Mouse (Mus musculus): ENCODE data around the gene Hoxb13. TPM values are rescaled to one million over a fixed set of nuclear protein-coding genes. Genes with fewer than 3 reads are reported as not detected.

Hoxb13 gene
- polyA plus RNA-seq, 1 experiment from 2014 or later: not detected

GRCm38 (mm10) chr11:96205426-96206131 lies 11.5 kb downstream of the Hoxb13 start:
- H3K36me3 ChIP-seq (ENCODE audit: control insufficient read depth, insufficient read depth, low read length): no peaks in the 10 kb centered on the region
- no peak overlapping the region for H3K27ac ChIP-seq (ENCODE audit: low read depth, low read length)
- H3K27me3 ChIP-seq (replicated peaks; ENCODE audit: control insufficient read depth, insufficient read depth, low read length): peaks cover 93% of the 10 kb centered on the region
- no peaks in the 10 kb centered on the region for H3K9me3 ChIP-seq (replicated peaks; ENCODE audit: control insufficient read depth, low read length)
- DNase-seq (ENCODE audit: low spot score): no peak
- H3K4me2 ChIP-seq (ENCODE audit: low read length): no peak overlapping the region
- no peak overlapping the region for H3K4me3 ChIP-seq (ENCODE audit: low read depth, low read length)
- no peak overlapping the region for H3K9ac ChIP-seq (ENCODE audit: low read length)
- 4% methylated on average over 15 of the region's 15 CpGs for whole genome bisulfite sequencing
- no peak for ATAC-seq
- H3K4me1 ChIP-seq (ENCODE audit: control insufficient read depth, insufficient read depth, low read length): no peaks in the 10 kb centered on the region

- Histone ChIP-seq H3K4me1 (ENCODE audit: control insufficient read depth, insufficient read depth, low read length) (no peaks in the 10 kb centered on the region), H3K4me2 (ENCODE audit: low read length) (no peak overlapping the region), H3K36me3 (ENCODE audit: control insufficient read depth, insufficient read depth, low read length) (no peaks in the 10 kb centered on the region), H3K27ac (ENCODE audit: low read depth, low read length) (no peak overlapping the region), H3K9ac (ENCODE audit: low read length) (no peak overlapping the region), H3K27me3 (replicated peaks; ENCODE audit: control insufficient read depth, insufficient read depth, low read length) (no peaks in the 10 kb centered on the region), H3K4me3 (ENCODE audit: low read depth, low read length) (no peak overlapping the region), H3K9me3 (replicated peaks; ENCODE audit: control insufficient read depth, low read length) (no peaks in the 10 kb centered on the region)
- 33% methylated on average over 2 of the region's 2 CpGs for whole genome bisulfite sequencing
- ATAC-seq (no peak), DNase-seq (ENCODE audit: low spot score) (no peak)
Observed at GRCm38 (mm10) chr11:96223813-96224212, 29.7 kb downstream of the Hoxb13 start.

GRCm38 (mm10) chr11:96227676-96228075 lies 33.6 kb downstream of the Hoxb13 start:
- no peaks in the 10 kb centered on the region for H3K4me1 ChIP-seq (ENCODE audit: control insufficient read depth, insufficient read depth, low read length)
- H3K27ac ChIP-seq (ENCODE audit: low read depth, low read length): no peak overlapping the region
- no peak for DNase-seq (ENCODE audit: low spot score)
- no peaks in the 10 kb centered on the region for H3K27me3 ChIP-seq (replicated peaks; ENCODE audit: control insufficient read depth, insufficient read depth, low read length)
- H3K9ac ChIP-seq (ENCODE audit: low read length): no peak overlapping the region
- no peak for ATAC-seq
- H3K9me3 ChIP-seq (replicated peaks; ENCODE audit: control insufficient read depth, low read length): no peaks in the 10 kb centered on the region
- 76% methylated on average over 9 of the region's 9 CpGs for WGBS
- no peak overlapping the region for H3K4me3 ChIP-seq (ENCODE audit: low read depth, low read length)
- H3K36me3 ChIP-seq (ENCODE audit: control insufficient read depth, insufficient read depth, low read length): no peaks in the 10 kb centered on the region
- no peak overlapping the region for H3K4me2 ChIP-seq (ENCODE audit: low read length)

GRCm38 (mm10) chr11:96234906-96235305 lies 40.8 kb downstream of the Hoxb13 start:
- no peaks in the 10 kb centered on the region for H3K9me3 ChIP-seq (replicated peaks; ENCODE audit: control insufficient read depth, low read length)

GRCm38 (mm10) chr11:96240211-96240610 lies 46.1 kb downstream of the Hoxb13 start:
- peaks cover 19% of the 10 kb centered on the region; the same call in 1 of the 2 replicates for H3K27me3 ChIP-seq (replicated peaks; ENCODE audit: control insufficient read depth, insufficient read depth, low read length)

More at GRCm38 (mm10) chr11:96234906-96235305, 40.8 kb downstream of the Hoxb13 start:
- Histone ChIP-seq H3K36me3 (ENCODE audit: control insufficient read depth, insufficient read depth, low read length) (no peaks in the 10 kb centered on the region), H3K27ac (ENCODE audit: low read depth, low read length) (no peak overlapping the region), H3K4me3 (ENCODE audit: low read depth, low read length) (no peak overlapping the region), H3K4me2 (ENCODE audit: low read length) (no peak overlapping the region), H3K4me1 (ENCODE audit: control insufficient read depth, insufficient read depth, low read length) (no peaks in the 10 kb centered on the region), H3K9ac (ENCODE audit: low read length) (no peak overlapping the region), H3K27me3 (replicated peaks; ENCODE audit: control insufficient read depth, insufficient read depth, low read length) (peaks cover 30% of the 10 kb centered on the region; the same call in 1 of the 2 replicates)
- peak; percentile 50 for DNase-seq (ENCODE audit: low spot score)
- no peak for ATAC-seq
- WGBS: under 1% methylated on average over 12 of the region's 12 CpGs

More at GRCm38 (mm10) chr11:96240211-96240610, 46.1 kb downstream of the Hoxb13 start:
- ATAC-seq: no peak
- no peaks in the 10 kb centered on the region for H3K4me1 ChIP-seq (ENCODE audit: control insufficient read depth, insufficient read depth, low read length)
- WGBS: 3% methylated on average over 7 of the region's 7 CpGs
- H3K9ac ChIP-seq (ENCODE audit: low read length): no peak overlapping the region
- H3K27ac ChIP-seq (ENCODE audit: low read depth, low read length): no peak overlapping the region
- H3K9me3 ChIP-seq (replicated peaks; ENCODE audit: control insufficient read depth, low read length): no peaks in the 10 kb centered on the region
- DNase-seq (ENCODE audit: low spot score): peak; percentile 66
- no peak overlapping the region for H3K4me3 ChIP-seq (ENCODE audit: low read depth, low read length)
- H3K4me2 ChIP-seq (ENCODE audit: low read length): no peak overlapping the region
- H3K36me3 ChIP-seq (ENCODE audit: control insufficient read depth, insufficient read depth, low read length): no peaks in the 10 kb centered on the region

Other genes with a start within 250 kb of the Hoxb13 start
- 14.6 and 15.3 TPM in 2 replicates for gene Igf2bp1, start 188.4 kb upstream of the Hoxb13 start, polyA plus RNA-seq (2014; fragmentation: Nextera tagmentation; extraction: Ambion mirVana)
- not detected in 2 replicates for gene Gip, start 169.8 kb upstream of the Hoxb13 start, polyA plus RNA-seq (2014; fragmentation: Nextera tagmentation; extraction: Ambion mirVana)
- 58.4 and 68.8 TPM in 2 replicates for gene Snf8, start 159.4 kb upstream of the Hoxb13 start, polyA plus RNA-seq (2014; fragmentation: Nextera tagmentation; extraction: Ambion mirVana)
- 24.9 and 26.9 TPM in 2 replicates for gene Ube2z, start 128.9 kb upstream of the Hoxb13 start, polyA plus RNA-seq (2014; fragmentation: Nextera tagmentation; extraction: Ambion mirVana)
- 606 and 726 TPM in 2 replicates for gene Atp5g1, start 118.6 kb upstream of the Hoxb13 start, polyA plus RNA-seq (2014; fragmentation: Nextera tagmentation; extraction: Ambion mirVana)
- gene Calcoco2, start 82.4 kb upstream of the Hoxb13 start, polyA plus RNA-seq (2014; fragmentation: Nextera tagmentation; extraction: Ambion mirVana): 0.14 TPM in 1 of 2 replicates, not detected in the other
- 0.06 and 0.15 TPM in 2 replicates for gene Ttll6, start 60.5 kb upstream of the Hoxb13 start, polyA plus RNA-seq (2014; fragmentation: Nextera tagmentation; extraction: Ambion mirVana)
- not detected in 2 replicates for gene Hoxb9, start 77.1 kb downstream of the Hoxb13 start, polyA plus RNA-seq (2014; fragmentation: Nextera tagmentation; extraction: Ambion mirVana)
- gene Hoxb8, start 87.6 kb downstream of the Hoxb13 start, polyA plus RNA-seq (2014; fragmentation: Nextera tagmentation; extraction: Ambion mirVana): not detected in 2 replicates
- not detected in 2 replicates for gene Hoxb7, start 92.3 kb downstream of the Hoxb13 start, polyA plus RNA-seq (2014; fragmentation: Nextera tagmentation; extraction: Ambion mirVana)
- gene Hoxb6, start 98.2 kb downstream of the Hoxb13 start, polyA plus RNA-seq (2014; fragmentation: Nextera tagmentation; extraction: Ambion mirVana): not detected in 2 replicates
- 0.15 TPM in 1 of 2 replicates, not detected in the other for gene Hoxb5, start 109.0 kb downstream of the Hoxb13 start, polyA plus RNA-seq (2014; fragmentation: Nextera tagmentation; extraction: Ambion mirVana)
- not detected in 2 replicates for gene Hoxb4, start 124.0 kb downstream of the Hoxb13 start, polyA plus RNA-seq (2014; fragmentation: Nextera tagmentation; extraction: Ambion mirVana)
- gene Hoxb3, start 129.0 kb downstream of the Hoxb13 start, polyA plus RNA-seq (2014; fragmentation: Nextera tagmentation; extraction: Ambion mirVana): not detected in 2 replicates
- not detected in 2 replicates for gene Hoxb2, start 156.2 kb downstream of the Hoxb13 start, polyA plus RNA-seq (2014; fragmentation: Nextera tagmentation; extraction: Ambion mirVana)
- gene Hoxb1, start 171.4 kb downstream of the Hoxb13 start, polyA plus RNA-seq (2014; fragmentation: Nextera tagmentation; extraction: Ambion mirVana): not detected in 2 replicates